Mouse (Mus musculus) olfactory bulb, adult 2 months (tissue): ENCODE data around the gene Shroom1.

ENCODE experiments used
- CTCF ChIP-seq: fragments of 200-500 bp; IDR thresholded peaks from 2 replicates; pipeline ENCODE4 v1.5.1; 2012; ENCODE audit warnings: low read depth, mild to moderate bottlenecking, low read length, moderate library complexity; ENCODE audit not compliant: insufficient read depth
- POLR2A ChIP-seq: fragments of 200-500 bp; IDR thresholded peaks from 2 replicates; pipeline ENCODE4 v1.6.1; 2012; ENCODE audit warnings: mild to moderate bottlenecking, low read depth, low read length, moderate library complexity; ENCODE audit not compliant: insufficient read depth

GRCm38 (mm10) chr11:53463551-53464424 is 6.8 kb downstream of the Shroom1 start:
- TF ChIP-seq CTCF (no peak), POLR2A (no peak)
